18 mouse cellular contexts compared by ENCODE assay signal in genomic region chr3:9401685-9402084, GRCm38 (mm10).
DNase-seq lines count a peak whose midpoint lies in the region; ATAC-seq lines count a peak whose summit lies in the region.
"Had no signal": no experiment of that assay in that cellular context is flagged by ENCODE, and none has a peak within 500 bp of the region (broad histone marks: within the 10 kb centered on the region; RNA-seq: fewer than 3 reads in every experiment).

No protein-coding gene starts in this region.

- ATAC-seq in intestine, embryonic 16.5 days: 0 out of 2 replicates have a peak, but pooled peaks have one; percentile 16
- ATAC-seq in intestine, embryonic 15.5 days: no peak
- ATAC-seq in inflammation-experienced regulatory T-cells, adult 6 months: no peak
- ATAC-seq: midbrain, embryonic 16.5 days had no signal

- 67% methylated on average over 6 of the region's 6 CpGs for WGBS in intestine, embryonic 16.5 days
- WGBS in intestine, embryonic 15.5 days: 74% methylated on average over 6 of the region's 6 CpGs

- no peak overlapping the region for H3K4me3 ChIP-seq in intestine, embryonic 16.5 days (ENCODE audit: low read length)
- H3K4me3 ChIP-seq in intestine, embryonic 15.5 days (replicated peaks): no peak overlapping the region
- H3K4me3 ChIP-seq: embryonic facial prominence, embryonic 10.5 days; heart, adult 2 months; left cerebral cortex, adult 2 months had no signal

- no peak overlapping the region for H3K4me2 ChIP-seq in intestine, embryonic 16.5 days (ENCODE audit: low read depth, low read length)
- H3K4me2 ChIP-seq in intestine, embryonic 15.5 days (replicated peaks): no peak overlapping the region

- intact Hi-C loops in heart, postnatal 14 days (cut with DNase I): loop anchor here (2.0 to 5.0 kb wide), 4 partner anchors 144 to 546 kb away; no protein-coding TSS in a partner anchor

- H3K27me3 ChIP-seq in intestine, embryonic 16.5 days (replicated peaks; ENCODE audit: control insufficient read depth, insufficient read depth, low read length): no peaks in the 10 kb centered on the region
- no peaks in the 10 kb centered on the region for H3K27me3 ChIP-seq in intestine, embryonic 15.5 days (replicated peaks)

- H3K9me3 ChIP-seq in intestine, embryonic 16.5 days (ENCODE audit: control insufficient read depth, low read length): no peaks in the 10 kb centered on the region
- no peaks in the 10 kb centered on the region for H3K9me3 ChIP-seq in intestine, embryonic 15.5 days
- H3K9me3 ChIP-seq: embryonic facial prominence, embryonic 10.5 days had no signal

- H3K4me1 ChIP-seq in intestine, embryonic 16.5 days (ENCODE audit: control insufficient read depth, insufficient read depth, low read length): no peaks in the 10 kb centered on the region
- peaks cover 7% of the 10 kb centered on the region for H3K4me1 ChIP-seq in intestine, embryonic 15.5 days (replicated peaks)

- DNase-seq in heart, adult 11 months: peak; percentile 80
- no peak for DNase-seq in heart, postnatal 14 days
- peak; percentile 28 for DNase-seq in thymus, postnatal 14 days
- no peak for DNase-seq in thymus, postnatal 36 days
- DNase-seq: B cell, adult 2 months; cerebellum, adult 8-10 months; gastrocnemius, postnatal 14 days; heart, adult 2 months; kidney, postnatal 36 days; layer of hippocampus, adult 9-11 months; lung, postnatal 10 days; right cerebral cortex, postnatal 25 days had no signal

- no peaks in the 10 kb centered on the region for H3K36me3 ChIP-seq in intestine, embryonic 16.5 days (ENCODE audit: control insufficient read depth, insufficient read depth, low read length)
- no peaks in the 10 kb centered on the region for H3K36me3 ChIP-seq in intestine, embryonic 15.5 days
- H3K36me3 ChIP-seq: embryonic facial prominence, embryonic 10.5 days had no signal

- no peak overlapping the region for H3K9ac ChIP-seq in intestine, embryonic 16.5 days (ENCODE audit: low read depth, low read length)
- no peak overlapping the region for H3K9ac ChIP-seq in intestine, embryonic 15.5 days

- H3K27ac ChIP-seq in intestine, embryonic 16.5 days (ENCODE audit: low read length): no peak overlapping the region
- H3K27ac ChIP-seq in intestine, embryonic 15.5 days: no peak overlapping the region
- H3K27ac ChIP-seq: embryonic facial prominence, embryonic 10.5 days; heart, adult 2 months; left cerebral cortex, adult 2 months had no signal

Comparison
In these comparisons a context has a peak if more than half of its experiments do, and no peak if none do; other contexts are left out.
1. DNase-seq: peak in heart, adult 11 months (single experiment) and thymus, postnatal 14 days (single experiment); none in heart, postnatal 14 days (0 of 2) and thymus, postnatal 36 days (0 of 2).